Mouse (Mus musculus): ENCODE measurements around the gene Olfr1274-ps. TPM values are rescaled to one million over a fixed set of nuclear protein-coding genes. Genes with fewer than 3 reads are reported as not detected.
"Not testable (repeated sequence)": the region's sequence is repeated elsewhere in the genome, so short reads cannot be mapped to it uniquely, and the experiment has no call there.

Olfr1274-ps gene
- polyA plus RNA-seq, 1 experiment from 2014 or later, result not detected

DNA sequence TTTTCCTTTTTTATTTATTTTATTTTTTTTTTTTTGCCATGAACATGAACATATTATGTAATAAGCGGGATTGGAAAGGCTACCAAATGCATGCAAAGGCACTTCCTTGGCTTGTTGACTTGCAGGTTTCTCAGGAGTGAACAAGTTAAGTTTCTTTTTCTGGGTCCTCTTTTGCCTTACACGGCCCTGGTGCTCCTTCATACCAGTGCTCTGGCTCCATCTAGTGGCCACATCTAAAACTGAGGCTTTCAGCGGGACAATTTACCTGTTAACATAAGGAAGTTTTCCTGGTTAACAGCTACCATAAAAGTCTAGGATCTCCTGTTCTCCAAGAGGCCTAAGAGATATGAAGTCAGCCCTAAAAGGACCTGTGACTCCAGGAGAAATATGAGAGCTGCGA, 31.3 kb downstream of the Olfr1274-ps start:
- not testable (repeated sequence) for H3K4me2 ChIP-seq (ENCODE audit: low read depth, low read length); H3K9me3 ChIP-seq (ENCODE audit: low read length); H3K27ac ChIP-seq (ENCODE audit: low read depth); H3K4me3 ChIP-seq (ENCODE audit: low read depth, low read length); DNase-seq; H3K27me3 ChIP-seq (ENCODE audit: insufficient read depth, low read length); H3K4me1 ChIP-seq (ENCODE audit: insufficient read depth); H3K36me3 ChIP-seq (replicated peaks; ENCODE audit: insufficient read depth, low read length); ATAC-seq; H3K9ac ChIP-seq (replicated peaks)
- no CpG with 5 or more reads among the region's 4 CpGs for WGBS (ENCODE audit: insufficient replicate concordance)

DNA sequence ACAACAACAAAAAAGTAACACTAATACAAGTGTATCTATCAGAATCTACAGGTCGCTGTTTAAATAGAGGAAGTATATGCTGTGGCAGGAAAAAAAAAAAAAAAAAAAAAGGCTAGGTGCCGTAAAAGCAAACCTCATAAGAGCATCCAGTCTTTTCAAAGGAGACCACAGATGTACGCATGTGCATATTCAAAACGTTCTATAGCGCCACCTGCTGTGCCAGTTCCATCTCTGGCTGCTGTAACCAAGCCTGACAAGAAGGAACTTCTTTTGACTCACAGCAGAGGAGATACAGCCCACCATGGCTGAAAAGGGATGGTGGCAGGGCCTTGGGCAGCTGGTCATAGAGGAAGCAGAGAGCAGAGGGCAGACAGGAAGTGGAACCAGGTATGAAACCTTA, 39.0 kb downstream of the Olfr1274-ps start:
- ATAC-seq; H3K4me3 ChIP-seq (ENCODE audit: low read depth, low read length): not testable (repeated sequence)
- WGBS (ENCODE audit: insufficient replicate concordance), result 54% methylated on average over 1 of the region's 5 CpGs

DNA sequence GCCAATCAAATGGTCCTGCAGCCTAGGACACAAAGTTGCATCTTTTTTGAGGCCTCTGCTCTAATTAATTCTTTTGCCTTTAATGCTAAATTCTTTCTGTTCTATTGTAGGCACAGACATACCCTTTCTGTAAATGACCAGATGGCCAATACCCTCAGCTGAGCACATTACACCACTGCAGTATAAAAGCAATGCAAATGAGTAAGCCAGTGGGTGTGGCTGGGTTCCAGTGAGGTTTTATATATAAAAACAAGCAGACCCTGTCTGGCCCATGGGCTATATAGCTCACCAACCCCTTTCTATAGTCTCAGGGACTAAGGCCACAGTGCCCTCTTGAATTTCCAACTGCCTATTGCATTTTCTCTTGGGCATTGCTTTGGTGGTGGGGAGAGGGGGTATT, 41.7 kb downstream of the Olfr1274-ps start:
- not testable (repeated sequence) for H3K4me2 ChIP-seq (ENCODE audit: low read depth, low read length); DNase-seq; H3K27me3 ChIP-seq (ENCODE audit: insufficient read depth, low read length); H3K4me3 ChIP-seq (ENCODE audit: low read depth, low read length); ATAC-seq; H3K27ac ChIP-seq (ENCODE audit: low read depth); H3K9me3 ChIP-seq (ENCODE audit: low read length); H3K36me3 ChIP-seq (replicated peaks; ENCODE audit: insufficient read depth, low read length); H3K4me1 ChIP-seq (ENCODE audit: insufficient read depth); H3K9ac ChIP-seq (replicated peaks)

More for the DNA sequence above, 39.0 kb downstream of the Olfr1274-ps start:
- H3K27ac ChIP-seq (ENCODE audit: low read depth); H3K9me3 ChIP-seq (ENCODE audit: low read length); H3K4me2 ChIP-seq (ENCODE audit: low read depth, low read length); DNase-seq; H3K36me3 ChIP-seq (replicated peaks; ENCODE audit: insufficient read depth, low read length); H3K4me1 ChIP-seq (ENCODE audit: insufficient read depth); H3K9ac ChIP-seq (replicated peaks); H3K27me3 ChIP-seq (ENCODE audit: insufficient read depth, low read length): not testable (repeated sequence)

DNA sequence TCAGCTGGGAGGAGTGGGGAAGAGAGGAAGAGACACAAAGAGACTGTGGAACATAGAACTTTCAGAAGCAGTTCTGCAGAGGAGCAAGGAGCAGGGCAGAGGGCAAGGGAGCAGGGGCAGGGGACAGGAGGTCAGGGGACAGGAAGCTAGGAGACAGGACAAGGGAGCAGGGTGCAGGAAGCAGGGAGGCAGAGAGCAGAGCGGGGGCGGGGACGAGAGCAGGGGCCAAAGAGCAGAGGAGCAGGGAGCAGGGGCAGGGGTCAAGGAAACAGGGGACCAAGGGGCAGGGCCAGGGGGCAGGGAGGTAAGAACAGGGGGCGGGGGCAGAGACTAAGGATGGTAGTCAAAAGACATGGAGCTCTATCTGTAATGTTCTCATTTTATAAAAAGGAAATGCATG, 43.3 kb downstream of the Olfr1274-ps start:
- not testable (repeated sequence) for H3K9ac ChIP-seq (replicated peaks); DNase-seq; H3K36me3 ChIP-seq (replicated peaks; ENCODE audit: insufficient read depth, low read length); H3K4me2 ChIP-seq (ENCODE audit: low read depth, low read length); H3K9me3 ChIP-seq (ENCODE audit: low read length); H3K4me3 ChIP-seq (ENCODE audit: low read depth, low read length); H3K4me1 ChIP-seq (ENCODE audit: insufficient read depth); H3K27me3 ChIP-seq (ENCODE audit: insufficient read depth, low read length); ATAC-seq; H3K27ac ChIP-seq (ENCODE audit: low read depth)
- WGBS (ENCODE audit: insufficient replicate concordance), result 67% methylated on average over 4 of the region's 4 CpGs

DNA sequence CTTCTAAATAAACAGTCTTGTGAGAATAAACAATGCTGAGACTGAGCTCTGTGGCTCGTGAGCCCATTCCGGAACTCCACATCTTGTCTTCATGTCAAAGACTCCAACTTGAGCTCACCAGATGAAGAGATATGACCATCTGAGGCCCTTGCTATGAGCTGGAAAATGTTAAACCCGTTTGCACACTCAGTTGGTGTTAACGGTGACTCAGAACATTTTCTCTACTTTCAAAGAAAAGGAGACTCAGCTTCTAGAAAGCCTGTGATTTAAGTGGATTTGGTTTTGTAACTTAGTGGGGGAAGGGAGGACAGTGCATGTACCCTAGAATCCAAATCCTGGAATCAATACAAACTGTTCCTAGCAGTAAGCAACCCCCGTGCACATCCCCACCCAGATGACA, 45.3 kb downstream of the Olfr1274-ps start:
- WGBS (ENCODE audit: insufficient replicate concordance), result 84% methylated on average over 5 of the region's 5 CpGs
- Histone ChIP-seq H3K4me1 (ENCODE audit: insufficient read depth) (no peaks in the 10 kb centered on the region), H3K27ac (ENCODE audit: low read depth) (no peak overlapping the region), H3K36me3 (replicated peaks; ENCODE audit: insufficient read depth, low read length) (0 out of 2 replicates have a peak, but pooled peaks cover 2% of the 10 kb centered on the region), H3K4me2 (ENCODE audit: low read depth, low read length) (no peak overlapping the region), H3K9me3 (ENCODE audit: low read length) (no peaks in the 10 kb centered on the region), H3K4me3 (ENCODE audit: low read depth, low read length) (no peak overlapping the region), H3K27me3 (ENCODE audit: insufficient read depth, low read length) (no peaks in the 10 kb centered on the region), H3K9ac (replicated peaks) (no peak overlapping the region)
- ATAC-seq, result no peak
- DNase-seq, result no peak
- TF ChIP-seq EP300 (IDR thresholded peaks at IDR 0.05; ENCODE audit: low read depth), result no peak
- no peak for TF ChIP-seq CTCF (IDR thresholded peaks at IDR 0.05; ENCODE audit: low read depth)

DNA sequence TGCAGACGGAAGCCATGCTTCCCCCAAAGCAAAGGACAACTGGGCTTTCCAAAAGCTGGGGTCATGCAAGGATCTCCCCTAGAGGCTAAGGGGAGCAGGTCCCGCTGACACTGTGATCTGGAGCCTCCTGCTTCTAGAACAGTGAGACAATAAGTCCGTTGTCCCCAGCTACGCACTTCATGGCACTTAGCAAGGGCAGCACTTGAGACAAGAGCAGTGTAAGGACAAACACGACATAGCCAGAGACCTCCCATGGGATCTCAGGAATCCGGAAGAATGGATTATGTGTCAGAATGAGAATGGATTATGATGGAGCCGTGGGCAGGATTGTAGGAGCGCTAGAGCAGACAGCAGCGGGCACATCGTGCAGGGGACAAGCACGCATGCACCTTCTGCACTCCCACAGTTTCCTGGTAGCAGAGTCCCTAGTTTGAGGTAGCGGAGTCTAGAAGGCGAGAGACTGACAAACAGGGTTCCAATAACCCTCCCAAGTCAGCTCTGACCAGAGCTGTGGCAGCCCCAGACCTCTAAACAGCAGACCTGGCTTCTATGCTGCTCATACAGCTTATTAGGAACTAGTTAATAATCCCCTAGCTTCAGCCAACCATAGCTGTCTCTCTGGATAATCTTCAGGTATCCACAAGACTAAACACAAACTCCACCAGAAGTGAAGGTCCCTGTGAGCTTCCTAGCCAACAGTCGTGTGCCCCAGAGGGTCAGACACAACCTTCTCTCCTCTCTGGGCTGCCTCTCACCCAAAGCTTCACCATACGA, 50.7 kb downstream of the Olfr1274-ps start:
- no peak for DNase-seq

DNA sequence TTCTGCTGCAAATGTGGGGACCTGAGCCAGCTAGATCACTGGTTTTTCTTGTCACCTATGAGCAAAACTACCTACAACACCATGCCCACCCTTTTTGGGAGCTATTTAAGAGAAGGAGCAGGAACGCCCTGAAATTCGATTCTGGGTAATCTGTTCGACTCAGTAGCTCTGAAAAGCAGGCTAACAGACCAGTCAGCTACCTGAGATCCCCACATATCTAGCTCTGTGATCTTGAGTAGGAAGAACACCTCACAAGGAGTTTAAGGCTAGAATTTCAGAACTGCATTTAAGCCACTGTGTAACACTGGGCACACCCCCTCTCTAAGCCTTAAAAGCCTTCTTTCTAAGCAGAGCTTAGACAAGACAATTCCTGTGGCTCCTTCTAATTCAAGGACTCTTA, 53.9 kb downstream of the Olfr1274-ps start:
- TF ChIP-seq CTCF (IDR thresholded peaks at IDR 0.05; ENCODE audit: low read depth), result no peak
- no peak for TF ChIP-seq EP300 (IDR thresholded peaks at IDR 0.05; ENCODE audit: low read depth)
- WGBS (ENCODE audit: insufficient replicate concordance), result 77% methylated on average over 3 of the region's 3 CpGs
- Histone ChIP-seq H3K4me2 (ENCODE audit: low read depth, low read length) (no peak overlapping the region), H3K36me3 (replicated peaks; ENCODE audit: insufficient read depth, low read length) (peaks cover 46% of the 10 kb centered on the region), H3K9ac (replicated peaks) (no peak overlapping the region), H3K4me1 (ENCODE audit: insufficient read depth) (no peaks in the 10 kb centered on the region), H3K4me3 (ENCODE audit: low read depth, low read length) (no peak overlapping the region), H3K27me3 (ENCODE audit: insufficient read depth, low read length) (no peaks in the 10 kb centered on the region), H3K27ac (ENCODE audit: low read depth) (no peak overlapping the region), H3K9me3 (ENCODE audit: low read length) (no peaks in the 10 kb centered on the region)
- ATAC-seq (no peak), DNase-seq (no peak)

More for the DNA sequence above, 50.7 kb downstream of the Olfr1274-ps start:
- Histone ChIP-seq H3K4me3 (ENCODE audit: low read depth, low read length) (no peak overlapping the region), H3K9me3 (ENCODE audit: low read length) (no peaks in the 10 kb centered on the region), H3K4me1 (ENCODE audit: insufficient read depth) (no peaks in the 10 kb centered on the region), H3K27ac (ENCODE audit: low read depth) (no peak overlapping the region), H3K9ac (replicated peaks) (no peak overlapping the region), H3K4me2 (ENCODE audit: low read depth, low read length) (no peak overlapping the region), H3K27me3 (ENCODE audit: insufficient read depth, low read length) (no peaks in the 10 kb centered on the region), H3K36me3 (replicated peaks; ENCODE audit: insufficient read depth, low read length) (peaks cover 30% of the 10 kb centered on the region)
- TF ChIP-seq CTCF (IDR thresholded peaks at IDR 0.05; ENCODE audit: low read depth) (no peak), EP300 (IDR thresholded peaks at IDR 0.05; ENCODE audit: low read depth) (no peak)
- 88% methylated on average over 15 of the region's 15 CpGs for WGBS (ENCODE audit: insufficient replicate concordance)
- ATAC-seq, result no peak

Other genes with a start within 250 kb of the Olfr1274-ps start
- gene Olfr1270, start 245.6 kb upstream of the Olfr1274-ps start, polyA plus RNA-seq (2015; fragmentation: Nextera tagmentation; extraction: Ambion mirVana), result not detected in 2 replicates
- not detected in 2 replicates for gene Olfr1506, start 174.2 kb upstream of the Olfr1274-ps start, polyA plus RNA-seq (2015; fragmentation: Nextera tagmentation; extraction: Ambion mirVana)
- gene Olfr142, start 141.1 kb upstream of the Olfr1274-ps start, polyA plus RNA-seq (2015; fragmentation: Nextera tagmentation; extraction: Ambion mirVana), result not detected in 2 replicates
- gene Olfr1271, start 127.7 kb upstream of the Olfr1274-ps start, polyA plus RNA-seq (2015; fragmentation: Nextera tagmentation; extraction: Ambion mirVana), result not detected in 2 replicates
- gene Olfr1272, start 105.8 kb upstream of the Olfr1274-ps start, polyA plus RNA-seq (2015; fragmentation: Nextera tagmentation; extraction: Ambion mirVana), result not detected in 2 replicates
- gene Gm13769, start 76.5 kb upstream of the Olfr1274-ps start, polyA plus RNA-seq (2015; fragmentation: Nextera tagmentation; extraction: Ambion mirVana), result not detected in 2 replicates
- 2.7 and 2.8 TPM in 2 replicates for gene Ptprj, start 182.0 kb downstream of the Olfr1274-ps start, polyA plus RNA-seq (2015; fragmentation: Nextera tagmentation; extraction: Ambion mirVana)

All from liver, postnatal 0 days (tissue).